Mouse (Mus musculus) lung, postnatal 36 days (tissue): ENCODE data around the gene Taf4.

ENCODE experiments used
- DNase-seq: peaks from one replicate; pipeline ENCODE4 v3.0.0; 2022; ENCODE audit warnings: mixed read lengths

Gene Taf4

GRCm38 (mm10) chr2:179976628-179977343 lies at the start of gene Taf4:
Taf4 (minus strand) TSS chr2:179976646.
- DNase-seq: peak; percentile 80

GRCm38 (mm10) chr2:180025861-180026200 lies 49.4 kb upstream of the Taf4 start:
- no peak for DNase-seq

GRCm38 (mm10) chr2:180025135-180025860 lies 48.9 kb upstream of the Taf4 start:
- DNase-seq: peak; percentile 44

GRCm38 (mm10) chr2:180024401-180025098 lies 48.1 kb upstream of the Taf4 start, which contains the start of gene Lsm14b:
Lsm14b (plus strand) TSS chr2:180024987.
- peak; percentile 97 for DNase-seq

- DNase-seq: no peak
These were observed 46.3 kb upstream of the Taf4 start for GRCm38 (mm10) chr2:180022751-180023150.

GRCm38 (mm10) chr2:180020919-180021318 lies 44.5 kb upstream of the Taf4 start:
- DNase-seq: no peak

- no peak for DNase-seq
These were observed 43.7 kb upstream of the Taf4 start for GRCm38 (mm10) chr2:180020091-180020661.

GRCm38 (mm10) chr2:180018573-180018972 lies 42.1 kb upstream of the Taf4 start:
- no peak for DNase-seq

- DNase-seq: no peak
These were observed 41.2 kb upstream of the Taf4 start for GRCm38 (mm10) chr2:180017632-180018031.

- DNase-seq: no peak
These were observed 37.2 kb upstream of the Taf4 start for GRCm38 (mm10) chr2:180013686-180014085.

- DNase-seq: no peak
These were observed 34.9 kb upstream of the Taf4 start for GRCm38 (mm10) chr2:180011370-180011769.

- DNase-seq: no peak
These were observed 34.2 kb upstream of the Taf4 start for GRCm38 (mm10) chr2:180010686-180011085.

GRCm38 (mm10) chr2:180006352-180007017 lies 30.0 kb upstream of the Taf4 start:
- DNase-seq: no peak

GRCm38 (mm10) chr2:180005656-180006351 lies 29.4 kb upstream of the Taf4 start:
- DNase-seq: no peak

GRCm38 (mm10) chr2:180001635-180002034 lies 25.2 kb upstream of the Taf4 start:
- DNase-seq: no peak

- no peak for DNase-seq
These were observed 22.0 kb upstream of the Taf4 start for GRCm38 (mm10) chr2:179998431-179998830.

GRCm38 (mm10) chr2:179993071-179993470 lies 16.6 kb upstream of the Taf4 start:
- DNase-seq: no peak

- DNase-seq: no peak
These were observed 12.7 kb upstream of the Taf4 start for GRCm38 (mm10) chr2:179989098-179989497.

- no peak for DNase-seq
These were observed 10.1 kb upstream of the Taf4 start for GRCm38 (mm10) chr2:179986437-179987022.

GRCm38 (mm10) chr2:179985695-179986094 lies 9.2 kb upstream of the Taf4 start:
- DNase-seq: no peak

GRCm38 (mm10) chr2:179984830-179985229 lies 8.4 kb upstream of the Taf4 start:
- DNase-seq: no peak

GRCm38 (mm10) chr2:179982715-179983114 lies 6.3 kb upstream of the Taf4 start:
- DNase-seq: no peak
